Mouse (Mus musculus): Measurements from ENCODE around the gene Mef2a. TPM values are rescaled to one million over a fixed set of nuclear protein-coding genes. Genes with fewer than 3 reads are reported as not detected.

The Mef2a gene
- polyA plus RNA-seq, 1 experiment from 2014 or later = 27.9 TPM

DNA sequence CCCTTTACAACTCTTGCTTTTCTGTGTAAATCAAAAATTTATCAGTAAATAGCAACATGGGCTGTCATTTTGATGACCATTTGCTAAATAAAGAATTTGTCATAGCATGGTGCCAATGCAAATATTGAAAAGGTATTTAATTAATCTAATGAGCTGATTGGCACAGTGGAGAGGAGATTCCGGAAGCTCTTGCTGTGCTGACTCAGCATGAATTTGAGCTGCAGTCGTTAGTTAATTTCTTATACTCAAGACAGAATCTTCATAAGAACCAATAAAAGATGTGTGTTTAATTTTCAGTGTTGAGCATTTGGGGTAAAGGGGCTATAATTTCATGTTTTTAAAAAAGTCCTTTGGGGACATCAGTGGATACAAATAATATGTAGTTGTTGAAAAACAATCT, 31.5 kb upstream of the Mef2a start:
- DNase-seq (ENCODE audit: low spot score) = no peak
- Histone ChIP-seq H3K9me3 (replicated peaks; ENCODE audit: control insufficient read depth, low read length) (no peaks in the 10 kb centered on the region), H3K27me3 (replicated peaks; ENCODE audit: control insufficient read depth, insufficient read depth, low read length) (no peaks in the 10 kb centered on the region), H3K4me2 (ENCODE audit: low read length) (no peak overlapping the region), H3K4me3 (ENCODE audit: low read depth, low read length) (no peak overlapping the region), H3K27ac (ENCODE audit: low read depth, low read length) (no peak overlapping the region), H3K36me3 (ENCODE audit: control insufficient read depth, insufficient read depth, low read length) (no peaks in the 10 kb centered on the region), H3K4me1 (ENCODE audit: control insufficient read depth, insufficient read depth, low read length) (no peaks in the 10 kb centered on the region), H3K9ac (ENCODE audit: low read length) (no peak overlapping the region)
- no peak for ATAC-seq
- 65% methylated on average over 2 of the region's 2 CpGs for WGBS

GRCm38 (mm10) chr7:67402353-67402752, 29.7 kb upstream of the Mef2a start:
- H3K36me3 ChIP-seq (ENCODE audit: control insufficient read depth, insufficient read depth, low read length) = no peaks in the 10 kb centered on the region
- no peak overlapping the region for H3K4me3 ChIP-seq (ENCODE audit: low read depth, low read length)
- H3K27ac ChIP-seq (ENCODE audit: low read depth, low read length) = no peak overlapping the region
- WGBS = 82% methylated on average over 7 of the region's 7 CpGs
- ATAC-seq = no peak
- H3K4me2 ChIP-seq (ENCODE audit: low read length) = no peak overlapping the region
- no peaks in the 10 kb centered on the region for H3K4me1 ChIP-seq (ENCODE audit: control insufficient read depth, insufficient read depth, low read length)
- H3K9me3 ChIP-seq (replicated peaks; ENCODE audit: control insufficient read depth, low read length) = no peaks in the 10 kb centered on the region
- DNase-seq (ENCODE audit: low spot score) = no peak
- H3K27me3 ChIP-seq (replicated peaks; ENCODE audit: control insufficient read depth, insufficient read depth, low read length) = no peaks in the 10 kb centered on the region
- no peak overlapping the region for H3K9ac ChIP-seq (ENCODE audit: low read length)

DNA sequence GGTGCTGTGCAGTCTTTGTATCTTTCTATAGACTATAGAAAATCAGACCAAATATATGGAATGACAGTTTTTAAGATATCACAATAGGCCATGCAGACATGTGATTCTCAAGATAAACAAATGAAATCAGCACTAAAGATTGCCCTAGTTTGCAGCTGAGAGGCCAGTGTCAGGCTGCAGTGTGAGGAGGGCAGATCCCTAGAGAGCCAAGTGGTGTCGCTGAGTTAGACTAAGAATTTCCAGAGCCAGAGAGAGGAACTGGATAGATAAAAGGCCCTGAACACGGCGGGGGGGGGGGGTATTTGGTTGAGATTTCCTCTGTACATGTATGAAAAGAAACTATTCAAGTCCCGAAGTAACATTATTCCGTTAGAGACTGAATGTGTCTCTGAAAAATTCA, 28.7 kb upstream of the Mef2a start:
- Histone ChIP-seq H3K27ac (ENCODE audit: low read depth, low read length) (no peak overlapping the region), H3K9ac (ENCODE audit: low read length) (no peak overlapping the region), H3K4me2 (ENCODE audit: low read length) (no peak overlapping the region), H3K27me3 (replicated peaks; ENCODE audit: control insufficient read depth, insufficient read depth, low read length) (no peaks in the 10 kb centered on the region), H3K36me3 (ENCODE audit: control insufficient read depth, insufficient read depth, low read length) (no peaks in the 10 kb centered on the region), H3K4me1 (ENCODE audit: control insufficient read depth, insufficient read depth, low read length) (no peaks in the 10 kb centered on the region), H3K4me3 (ENCODE audit: low read depth, low read length) (no peak overlapping the region), H3K9me3 (replicated peaks; ENCODE audit: control insufficient read depth, low read length) (no peaks in the 10 kb centered on the region)
- DNase-seq (ENCODE audit: low spot score) (no peak), ATAC-seq (peak; percentile 34; the same call in 1 of the 2 replicates)
- 63% methylated on average over 5 of the region's 5 CpGs for WGBS

DNA sequence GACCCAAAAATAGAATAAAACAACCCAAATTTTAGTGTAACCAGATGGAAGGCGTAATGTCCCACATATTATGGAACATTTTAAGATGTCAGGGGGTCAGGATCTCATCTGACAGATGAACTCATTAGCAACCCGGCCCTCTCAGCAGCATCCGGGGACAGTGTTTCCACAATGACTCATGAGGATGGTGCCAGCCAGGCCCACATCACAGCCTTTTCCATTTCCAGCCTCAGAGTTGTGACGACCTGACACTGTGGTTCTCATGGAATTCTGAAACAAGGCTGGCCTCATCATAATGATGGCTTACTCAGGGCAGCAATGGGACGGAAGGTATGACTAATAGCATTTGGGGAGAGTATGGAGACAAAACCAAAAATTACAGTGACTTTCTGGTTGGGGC, 18.1 kb upstream of the Mef2a start:
- H3K4me3 ChIP-seq (ENCODE audit: low read depth, low read length) = no peak overlapping the region
- H3K27me3 ChIP-seq (replicated peaks; ENCODE audit: control insufficient read depth, insufficient read depth, low read length) = no peaks in the 10 kb centered on the region
- no peaks in the 10 kb centered on the region for H3K36me3 ChIP-seq (ENCODE audit: control insufficient read depth, insufficient read depth, low read length)
- no peak for DNase-seq (ENCODE audit: low spot score)
- no peak for ATAC-seq
- no peaks in the 10 kb centered on the region for H3K9me3 ChIP-seq (replicated peaks; ENCODE audit: control insufficient read depth, low read length)
- no peak overlapping the region for H3K27ac ChIP-seq (ENCODE audit: low read depth, low read length)
- 81% methylated on average over 5 of the region's 5 CpGs for WGBS
- H3K4me2 ChIP-seq (ENCODE audit: low read length) = no peak overlapping the region
- H3K4me1 ChIP-seq (ENCODE audit: control insufficient read depth, insufficient read depth, low read length) = no peaks in the 10 kb centered on the region
- no peak overlapping the region for H3K9ac ChIP-seq (ENCODE audit: low read length)

DNA sequence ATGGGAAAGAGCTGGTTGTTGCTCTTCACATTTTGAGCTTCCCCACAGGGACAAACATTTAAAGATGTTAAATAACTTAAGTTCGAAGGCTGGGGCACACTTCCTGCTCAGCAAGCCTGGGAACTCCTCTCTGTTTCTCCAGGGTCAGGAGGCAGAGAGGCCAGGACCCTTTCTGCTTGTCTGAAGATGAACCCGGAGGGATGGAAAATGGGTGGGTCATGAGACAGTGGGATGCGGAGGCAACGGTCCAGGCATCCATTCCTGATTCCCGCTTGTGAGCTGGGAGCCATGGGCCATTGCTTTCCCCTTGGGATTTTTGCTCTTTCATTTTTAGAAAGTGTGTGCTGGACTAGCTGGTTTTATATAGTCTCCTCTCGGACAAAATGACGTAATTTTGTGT, 17.4 kb upstream of the Mef2a start:
- H3K9ac ChIP-seq (ENCODE audit: low read length) = no peak overlapping the region
- H3K27me3 ChIP-seq (replicated peaks; ENCODE audit: control insufficient read depth, insufficient read depth, low read length) = no peaks in the 10 kb centered on the region
- 84% methylated on average over 7 of the region's 7 CpGs for WGBS
- no peak overlapping the region for H3K4me3 ChIP-seq (ENCODE audit: low read depth, low read length)
- ATAC-seq = no peak
- H3K27ac ChIP-seq (ENCODE audit: low read depth, low read length) = no peak overlapping the region
- H3K36me3 ChIP-seq (ENCODE audit: control insufficient read depth, insufficient read depth, low read length) = no peaks in the 10 kb centered on the region
- no peak for DNase-seq (ENCODE audit: low spot score)
- H3K4me2 ChIP-seq (ENCODE audit: low read length) = no peak overlapping the region
- H3K4me1 ChIP-seq (ENCODE audit: control insufficient read depth, insufficient read depth, low read length) = no peaks in the 10 kb centered on the region
- H3K9me3 ChIP-seq (replicated peaks; ENCODE audit: control insufficient read depth, low read length) = no peaks in the 10 kb centered on the region

DNA sequence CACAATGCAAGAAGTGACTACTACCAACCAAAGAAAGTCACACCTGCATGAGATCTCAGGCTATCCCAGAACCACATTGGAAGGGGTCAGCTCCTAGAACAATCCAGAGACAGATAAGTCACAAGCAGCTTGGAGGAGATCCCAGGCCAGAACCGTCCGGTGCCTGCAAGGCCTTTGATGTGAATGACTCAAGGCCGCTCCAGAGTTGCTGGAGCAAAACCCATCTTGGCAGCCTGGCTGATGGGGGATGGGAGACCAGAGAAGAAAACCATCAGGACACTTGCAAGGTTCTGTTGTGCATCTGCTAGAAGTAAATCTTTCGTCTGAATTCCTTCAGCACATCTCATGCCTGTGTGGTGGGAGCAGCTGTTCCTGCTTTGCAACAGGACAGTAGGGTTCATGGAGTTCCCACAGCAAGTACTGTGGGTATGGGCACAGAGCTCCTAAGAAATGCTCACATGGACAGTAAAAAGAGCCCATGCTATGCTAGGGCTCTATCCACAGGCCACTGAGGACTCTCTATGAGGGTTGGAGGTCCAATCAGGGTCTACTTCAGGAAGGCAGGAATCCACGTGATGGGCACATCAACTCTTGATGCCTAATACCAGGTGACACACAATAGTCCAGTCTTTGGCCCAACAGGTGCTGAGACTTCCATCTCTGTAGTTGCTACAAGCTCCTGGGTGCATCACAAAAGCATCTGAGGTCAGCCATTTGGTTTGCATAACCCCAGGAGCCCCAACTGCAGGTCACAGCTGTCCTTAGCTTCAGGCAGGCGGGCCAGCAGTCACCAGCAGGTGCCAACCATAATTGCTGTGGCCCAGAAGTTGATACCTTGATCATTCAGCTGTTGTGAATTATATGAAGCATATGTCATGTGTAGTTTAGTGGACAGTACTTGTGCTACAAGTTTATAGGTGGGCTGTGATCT, 12.5 kb upstream of the Mef2a start:
- H3K9me3 ChIP-seq (replicated peaks; ENCODE audit: control insufficient read depth, low read length) = no peaks in the 10 kb centered on the region
- no peaks in the 10 kb centered on the region for H3K36me3 ChIP-seq (ENCODE audit: control insufficient read depth, insufficient read depth, low read length)
- no peak overlapping the region for H3K4me3 ChIP-seq (ENCODE audit: low read depth, low read length)
- no peaks in the 10 kb centered on the region for H3K27me3 ChIP-seq (replicated peaks; ENCODE audit: control insufficient read depth, insufficient read depth, low read length)
- no peak overlapping the region for H3K4me2 ChIP-seq (ENCODE audit: low read length)
- ATAC-seq = no peak
- H3K4me1 ChIP-seq (ENCODE audit: control insufficient read depth, insufficient read depth, low read length) = no peaks in the 10 kb centered on the region
- 85% methylated on average over 6 of the region's 6 CpGs for WGBS
- no peak overlapping the region for H3K9ac ChIP-seq (ENCODE audit: low read length)
- no peak for DNase-seq (ENCODE audit: low spot score)
- H3K27ac ChIP-seq (ENCODE audit: low read depth, low read length) = no peak overlapping the region

DNA sequence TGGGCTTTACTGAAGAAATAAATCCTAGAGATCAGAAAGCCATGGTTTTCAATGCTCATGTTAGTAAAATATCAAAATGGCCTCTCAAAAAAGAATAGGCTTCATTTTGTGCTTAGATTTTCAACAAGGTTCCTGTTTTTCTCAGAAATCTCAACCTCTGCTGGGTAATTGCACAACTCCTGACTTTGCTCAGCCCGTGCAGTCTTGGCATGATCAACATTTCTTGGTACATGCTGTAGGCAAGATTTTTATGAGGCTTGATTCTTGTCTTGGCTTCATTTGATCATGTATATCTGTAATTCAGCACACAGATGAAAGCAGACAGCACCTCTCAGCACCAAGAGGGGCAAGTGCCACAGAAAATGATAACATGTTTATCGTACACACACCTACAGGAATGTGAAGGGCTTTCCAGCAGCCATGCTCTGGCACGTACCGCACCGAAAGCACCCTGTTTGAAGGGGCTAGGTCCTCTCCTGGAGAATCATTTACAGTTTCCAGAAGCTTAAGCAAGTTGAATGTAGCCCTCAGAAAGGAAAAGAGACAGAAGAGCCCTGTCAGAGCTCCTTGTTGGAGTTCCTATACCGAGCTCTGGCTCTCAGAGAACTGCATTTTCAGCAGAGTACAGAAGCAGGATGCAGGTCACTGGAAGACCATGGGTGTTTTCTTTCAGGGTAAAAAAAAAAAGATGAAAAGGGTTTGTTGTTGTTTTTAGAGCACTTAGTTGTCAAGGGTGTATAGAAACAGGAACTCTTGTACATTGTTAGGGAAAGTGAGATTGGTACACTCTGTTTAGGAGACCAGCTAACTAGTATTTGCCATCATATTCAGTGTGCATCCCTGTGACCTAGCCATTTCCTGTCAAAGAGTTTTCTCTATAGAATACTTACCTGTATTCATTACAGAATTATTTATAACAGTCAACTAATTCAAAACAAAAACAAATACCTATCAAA, 7.8 kb upstream of the Mef2a start:
- WGBS = 88% methylated on average over 6 of the region's 6 CpGs
- no peak overlapping the region for H3K4me3 ChIP-seq (ENCODE audit: low read depth, low read length)

DNA sequence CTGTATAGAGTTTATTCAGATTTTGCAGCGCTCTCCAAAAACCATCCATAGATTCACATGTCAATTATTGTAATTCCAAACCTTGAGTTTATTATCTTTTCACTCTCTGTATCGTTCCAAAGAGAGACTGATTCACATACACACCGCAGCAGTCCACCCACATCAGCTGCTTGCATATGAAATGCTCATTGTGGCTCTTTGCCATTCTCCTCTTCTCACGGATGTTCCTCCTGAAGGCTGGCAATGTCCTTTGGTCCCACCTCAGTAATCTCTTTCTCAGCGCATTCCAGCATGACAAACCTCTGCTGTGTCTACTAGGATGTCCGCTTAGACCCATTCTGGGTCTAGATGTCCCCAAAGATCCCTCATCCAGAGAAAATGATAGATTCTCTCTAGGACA, 4.1 kb upstream of the Mef2a start:
- no peak overlapping the region for H3K4me3 ChIP-seq (ENCODE audit: low read depth, low read length)
- 88% methylated on average over 6 of the region's 6 CpGs for WGBS
- no peak overlapping the region for H3K27ac ChIP-seq (ENCODE audit: low read depth, low read length)
- no peak for DNase-seq (ENCODE audit: low spot score)
- no peak overlapping the region for H3K9ac ChIP-seq (ENCODE audit: low read length)
- ATAC-seq = no peak
- no peaks in the 10 kb centered on the region for H3K9me3 ChIP-seq (replicated peaks; ENCODE audit: control insufficient read depth, low read length)
- H3K4me1 ChIP-seq (ENCODE audit: control insufficient read depth, insufficient read depth, low read length) = no peaks in the 10 kb centered on the region; the same call in 1 of the 2 replicates
- no peaks in the 10 kb centered on the region for H3K36me3 ChIP-seq (ENCODE audit: control insufficient read depth, insufficient read depth, low read length)
- H3K4me2 ChIP-seq (ENCODE audit: low read length) = no peak overlapping the region
- no peaks in the 10 kb centered on the region for H3K27me3 ChIP-seq (replicated peaks; ENCODE audit: control insufficient read depth, insufficient read depth, low read length)

More for the DNA sequence above, 7.8 kb upstream of the Mef2a start:
- no peak overlapping the region for H3K4me2 ChIP-seq (ENCODE audit: low read length)
- H3K27ac ChIP-seq (ENCODE audit: low read depth, low read length) = no peak overlapping the region
- no peak for DNase-seq (ENCODE audit: low spot score)
- H3K4me1 ChIP-seq (ENCODE audit: control insufficient read depth, insufficient read depth, low read length) = no peaks in the 10 kb centered on the region
- H3K9me3 ChIP-seq (replicated peaks; ENCODE audit: control insufficient read depth, low read length) = no peaks in the 10 kb centered on the region
- H3K9ac ChIP-seq (ENCODE audit: low read length) = no peak overlapping the region
- ATAC-seq = no peak
- no peaks in the 10 kb centered on the region for H3K36me3 ChIP-seq (ENCODE audit: control insufficient read depth, insufficient read depth, low read length)
- no peaks in the 10 kb centered on the region for H3K27me3 ChIP-seq (replicated peaks; ENCODE audit: control insufficient read depth, insufficient read depth, low read length)
